Mouse (Mus musculus) left cerebral cortex, adult 6 months (tissue): Measurements from ENCODE around the gene AA467197. TPM values are rescaled to one million over a fixed set of nuclear protein-coding genes. Genes with fewer than 3 reads are reported as not detected.

Source experiments
- long read RNA-seq, 2 experiments: library from polyadenylated mRNA; unstranded; transcript quantifications; one replicate each; pipeline ENCODE4 v2.0.0; 2019 to 2020
- polyA plus RNA-seq: library from polyadenylated mRNA; unstranded; fragments of <200 nt; fragmentation: Nextera tagmentation; gene quantifications from 2 replicates; pipeline ENCODE4 v1.2.3, GENCODE M21; 2021

Gene AA467197
- polyA plus RNA-seq, result 1.6 and 2.2 TPM in 2 replicates
- long read RNA-seq, experiment 1, result 0 reads
- long read RNA-seq, experiment 2, partial matches to known transcripts, result 0 of 2 reads
- long read RNA-seq, experiment 2, other reads (novel, unspliced or antisense), result 0 of 2 reads

GRCm38 (mm10) chr2:122636686-122637085 lies at the start of gene AA467197:
TSS of gene AA467197 (plus strand) at chr2:122636986.

GRCm38 (mm10) chr2:122610746-122611653 lies 25.8 kb upstream of the AA467197 start, which contains the start of gene Gatm:
TSS of gene Gatm (minus strand) at chr2:122611303.

Other genes starting within 250 kb of the AA467197 start
- 0.09 TPM in 1 of 2 replicates, not detected in the other for gene Slc28a2, start 210.5 kb upstream of the AA467197 start, polyA plus RNA-seq
- gene Gm14085, start 152.0 kb upstream of the AA467197 start, polyA plus RNA-seq, result not detected in 2 replicates
- 158 and 195 TPM in 2 replicates for gene Gatm, start 25.7 kb upstream of the AA467197 start, polyA plus RNA-seq
- gene Slc30a4, start 65.7 kb downstream of the AA467197 start, polyA plus RNA-seq, result 5.6 and 7.5 TPM in 2 replicates
- 43.6 and 59.0 TPM in 2 replicates for gene Bloc1s6, start 101.5 kb downstream of the AA467197 start, polyA plus RNA-seq
- 8.6 and 10.0 TPM in 2 replicates for gene Sqor, start 128.3 kb downstream of the AA467197 start, polyA plus RNA-seq